Mouse (Mus musculus) hindbrain, embryonic 14.5 days (tissue): ENCODE measurements around the gene Taf15. TPM values are rescaled to one million over a fixed set of nuclear protein-coding genes. Genes with fewer than 3 reads are reported as not detected.

Experiments used
- ATAC-seq: fragments of 200-750 bp; cut with Nextera tagmentation; 2 replicates; pipeline ENCODE4 v1.8.0; 2017; ENCODE audit warnings: moderate number of reproducible peaks, mild to moderate bottlenecking, moderate TSS enrichment, moderate library complexity; ENCODE audit not compliant: low FRiP score
- DNase-seq: peaks from one replicate; pipeline ENCODE4 v3.0.0-alpha.2; 2015; ENCODE audit warnings: low spot score
- H3K27ac ChIP-seq: fragments of 300-500 bp; sonication (generic); 2 replicates; pipeline ENCODE4 v1.5.1; 2014; ENCODE audit warnings: mild to moderate bottlenecking, moderate library complexity
- H3K27me3 ChIP-seq: fragments of 300-500 bp; sonication (generic); 2 replicates; pipeline ENCODE4 v1.6.1; 2014; ENCODE audit warnings: mild to moderate bottlenecking, low read length, mixed read lengths; ENCODE audit not compliant: control insufficient read depth, insufficient read depth
- H3K36me3 ChIP-seq: fragments of 300-500 bp; sonication (generic); replicated peaks from 2 replicates; pipeline ENCODE4 v1.6.1; 2014; ENCODE audit not compliant: control insufficient read depth, insufficient read depth
- H3K4me1 ChIP-seq: fragments of 300-500 bp; sonication (generic); replicated peaks from 2 replicates; pipeline ENCODE4 v1.6.1; 2014; ENCODE audit warnings: antibody characterized with exemption, low read length, mixed read lengths; ENCODE audit not compliant: control insufficient read depth, insufficient read depth
- H3K4me2 ChIP-seq: fragments of 300-500 bp; sonication (generic); replicated peaks from 2 replicates; pipeline ENCODE4 v1.6.1; 2014; ENCODE audit warnings: mild to moderate bottlenecking, moderate library complexity
- H3K4me3 ChIP-seq: fragments of 300-500 bp; sonication (generic); replicated peaks from 2 replicates; pipeline ENCODE4 v1.5.1; 2014; ENCODE audit warnings: mild to moderate bottlenecking, low read length
- H3K9ac ChIP-seq: fragments of 300-500 bp; sonication (generic); 2 replicates; pipeline ENCODE4 v1.6.1; 2014
- H3K9me3 ChIP-seq: fragments of 300-500 bp; sonication (generic); 2 replicates; pipeline ENCODE4 v1.6.1; 2016; ENCODE audit warnings: low read length; ENCODE audit not compliant: control insufficient read depth
- WGBS: fragments of 180-500 bp; shearing (Covaris S2); extraction: QIAGEN DNeasy Blood & Tissue Kit; methylation state at CpG from one replicate; pipeline ENCODE4 v1.1.7; 2014; 5-methylcytosine and 5-hydroxymethylcytosine counted together
- polyA plus RNA-seq: library from polyadenylated mRNA; unstranded; fragments of >200 nt; fragmentation: Nextera tagmentation; extraction: Ambion mirVana; gene quantifications from 2 replicates; pipeline ENCODE4 v1.2.1, GENCODE M21; 2014

Taf15 gene
- polyA plus RNA-seq, 1 experiment from 2014 or later: 11.3 TPM

- H3K27me3 ChIP-seq: peaks cover 17% of the 10 kb centered on the region
- no peak overlapping the region for H3K4me2 ChIP-seq
- no peak overlapping the region for H3K4me3 ChIP-seq
- peaks cover under 1% of the 10 kb centered on the region for H3K4me1 ChIP-seq
- no peak overlapping the region for H3K9ac ChIP-seq
- DNase-seq (no peak), ATAC-seq (no peak)
- H3K36me3 ChIP-seq: no peaks in the 10 kb centered on the region
- 87% methylated on average over 3 of the region's 3 CpGs for WGBS
- H3K27ac ChIP-seq: no peak overlapping the region
- H3K9me3 ChIP-seq: no peaks in the 10 kb centered on the region
These were observed 4.1 kb upstream of the Taf15 start for GRCm38 (mm10) chr11:83468765-83469164.

- H3K27ac ChIP-seq: no peak overlapping the region
- no peak for DNase-seq
- no peak for ATAC-seq
- H3K4me2 ChIP-seq: peak overlapping the region; percentile 58
- no peak overlapping the region for H3K9ac ChIP-seq
- peaks cover 13% of the 10 kb centered on the region for H3K4me1 ChIP-seq
- no peaks in the 10 kb centered on the region for H3K9me3 ChIP-seq
- WGBS: 94% methylated on average over 2 of the region's 2 CpGs
- H3K36me3 ChIP-seq: peaks cover 10% of the 10 kb centered on the region
- H3K4me3 ChIP-seq: peak overlapping the region; percentile 90; the same call in 1 of the 2 replicates
- no peaks in the 10 kb centered on the region for H3K27me3 ChIP-seq
These were observed 1.1 kb upstream of the Taf15 start for GRCm38 (mm10) chr11:83471766-83472165.

- peak overlapping the region; percentile 98 for H3K4me2 ChIP-seq
- no peaks in the 10 kb centered on the region for H3K9me3 ChIP-seq
- no peak for DNase-seq
- peak; percentile 89 for ATAC-seq
- 1% methylated on average over 43 of the region's 52 CpGs for WGBS
- peak overlapping the region; percentile 90 for H3K4me3 ChIP-seq
- H3K27me3 ChIP-seq: no peaks in the 10 kb centered on the region
- H3K27ac ChIP-seq: peak overlapping the region; percentile 98
- H3K4me1 ChIP-seq: peaks cover 13% of the 10 kb centered on the region
- H3K36me3 ChIP-seq: peaks cover 19% of the 10 kb centered on the region
- H3K9ac ChIP-seq: peak overlapping the region; percentile 83
These were observed 540 bp downstream of the Taf15 start for GRCm38 (mm10) chr11:83473235-83474016.

GRCm38 (mm10) chr11:83491488-83491887 is 18.6 kb downstream of the Taf15 start:
- no peak overlapping the region for H3K4me2 ChIP-seq
- WGBS: 94% methylated on average over 4 of the region's 4 CpGs

GRCm38 (mm10) chr11:83495571-83495970 is 22.7 kb downstream of the Taf15 start:
- Histone ChIP-seq H3K4me1 (no peaks in the 10 kb centered on the region), H3K36me3 (peaks cover 44% of the 10 kb centered on the region), H3K27me3 (no peaks in the 10 kb centered on the region), H3K9me3 (no peaks in the 10 kb centered on the region), H3K4me3 (no peak overlapping the region), H3K9ac (no peak overlapping the region), H3K27ac (no peak overlapping the region), H3K4me2 (no peak overlapping the region)
- DNase-seq: no peak
- ATAC-seq: no peak
- WGBS: 63% methylated on average over 2 of the region's 2 CpGs

More at GRCm38 (mm10) chr11:83491488-83491887, 18.6 kb downstream of the Taf15 start:
- Histone ChIP-seq H3K4me3 (no peak overlapping the region), H3K9ac (no peak overlapping the region), H3K27me3 (no peaks in the 10 kb centered on the region), H3K9me3 (no peaks in the 10 kb centered on the region), H3K4me1 (no peaks in the 10 kb centered on the region), H3K36me3 (peaks cover 42% of the 10 kb centered on the region), H3K27ac (no peak overlapping the region)
- ATAC-seq (no peak), DNase-seq (no peak)

- Histone ChIP-seq H3K9ac (no peak overlapping the region), H3K36me3 (peaks cover 82% of the 10 kb centered on the region), H3K27me3 (no peaks in the 10 kb centered on the region), H3K9me3 (no peaks in the 10 kb centered on the region), H3K4me3 (no peak overlapping the region), H3K4me2 (no peak overlapping the region), H3K4me1 (no peaks in the 10 kb centered on the region), H3K27ac (no peak overlapping the region)
- no peak for ATAC-seq
- WGBS: 91% methylated on average over 5 of the region's 5 CpGs
- no peak for DNase-seq
These were observed 31.4 kb downstream of the Taf15 start for GRCm38 (mm10) chr11:83504308-83504707.

- Histone ChIP-seq H3K27me3 (no peaks in the 10 kb centered on the region), H3K4me2 (no peak overlapping the region), H3K27ac (no peak overlapping the region), H3K4me3 (no peak overlapping the region), H3K9ac (no peak overlapping the region), H3K4me1 (no peaks in the 10 kb centered on the region), H3K9me3 (no peaks in the 10 kb centered on the region), H3K36me3 (peaks cover 35% of the 10 kb centered on the region)
- no peak for ATAC-seq
- DNase-seq: no peak
These were observed 36.6 kb downstream of the Taf15 start for GRCm38 (mm10) chr11:83509521-83509920.

- Histone ChIP-seq H3K9ac (no peak overlapping the region), H3K36me3 (peaks cover 11% of the 10 kb centered on the region; the same call in 1 of the 2 replicates)
- DNase-seq: no peak
These were observed 44.3 kb downstream of the Taf15 start for GRCm38 (mm10) chr11:83517153-83517552.

GRCm38 (mm10) chr11:83518371-83518770 is 45.5 kb downstream of the Taf15 start:
- H3K4me2 ChIP-seq: no peak overlapping the region
- DNase-seq: no peak
- no peak overlapping the region for H3K27ac ChIP-seq
- ATAC-seq: no peak
- H3K4me1 ChIP-seq: no peaks in the 10 kb centered on the region
- WGBS: 75% methylated on average over 6 of the region's 6 CpGs
- H3K9ac ChIP-seq: no peak overlapping the region
- H3K36me3 ChIP-seq: peaks cover 11% of the 10 kb centered on the region; the same call in 1 of the 2 replicates
- H3K27me3 ChIP-seq: no peaks in the 10 kb centered on the region
- no peaks in the 10 kb centered on the region for H3K9me3 ChIP-seq
- no peak overlapping the region for H3K4me3 ChIP-seq

More at GRCm38 (mm10) chr11:83517153-83517552, 44.3 kb downstream of the Taf15 start:
- Histone ChIP-seq H3K4me1 (no peaks in the 10 kb centered on the region), H3K27ac (no peak overlapping the region), H3K9me3 (no peaks in the 10 kb centered on the region), H3K4me2 (no peak overlapping the region), H3K4me3 (no peak overlapping the region), H3K27me3 (no peaks in the 10 kb centered on the region)
- no peak for ATAC-seq
